Mouse (Mus musculus) heart, adult 2 months (tissue): Measurements from ENCODE around the gene Frmd5. TPM values are rescaled to one million over a fixed set of nuclear protein-coding genes. Genes with fewer than 3 reads are reported as not detected.

ENCODE experiments used
- DNase-seq, 2 experiments: peaks; one replicate each; pipeline ENCODE4 v3.0.0; 2021
- H3K27ac ChIP-seq: fragments of 200-600 bp; 2 replicates; pipeline ENCODE4 v1.8.1; 2022
- H3K27me3 ChIP-seq: fragments of 200-500 bp; 2 replicates; pipeline ENCODE4 v1.6.1; 2012; ENCODE audit warnings: mild to moderate bottlenecking, low read length, inconsistent platforms, mixed read lengths; ENCODE audit not compliant: control insufficient read depth, insufficient read depth
- H3K36me3 ChIP-seq: fragments of 200-500 bp; 2 replicates; pipeline ENCODE4 v1.6.1; 2012; ENCODE audit warnings: low read length, inconsistent platforms; ENCODE audit not compliant: control insufficient read depth, insufficient read depth
- H3K4me1 ChIP-seq: fragments of 200-500 bp; 2 replicates; pipeline ENCODE4 v1.6.1; 2011; ENCODE audit warnings: low read length; ENCODE audit not compliant: control insufficient read depth, insufficient read depth
- H3K4me3 ChIP-seq: fragments of 200-600 bp; 2 replicates; pipeline ENCODE4 v1.8.1; 2022
- H3K79me2 ChIP-seq: fragments of 200-500 bp; replicated peaks from 2 replicates; pipeline ENCODE4 v1.6.1; 2012; ENCODE audit warnings: mild to moderate bottlenecking, inconsistent platforms, low read length, moderate library complexity, mixed read lengths; ENCODE audit not compliant: control insufficient read depth, insufficient read depth
- H3K9ac ChIP-seq: fragments of 200-500 bp; 2 replicates; pipeline ENCODE4 v1.6.1; 2012; ENCODE audit warnings: low read depth, mild to moderate bottlenecking, control low read depth, inconsistent platforms, low read length, mixed read lengths
- CTCF ChIP-seq: fragments of 200-600 bp; IDR thresholded peaks from 2 replicates; pipeline ENCODE4 v1.8.1; 2022; ENCODE audit warnings: antibody characterized with exemption, mild to moderate bottlenecking, moderate library complexity
- EP300 ChIP-seq: fragments of 200-500 bp; IDR thresholded peaks from 2 replicates; pipeline ENCODE4 v1.6.1; 2011; ENCODE audit warnings: low read depth, low read length, control low read depth; ENCODE audit not compliant: insufficient read depth
- POLR2A ChIP-seq: fragments of 200-500 bp; IDR thresholded peaks from 2 replicates; pipeline ENCODE4 v1.6.1; 2011; ENCODE audit warnings: mild to moderate bottlenecking, low read depth, low read length, control low read depth; ENCODE audit not compliant: insufficient read depth
- WGBS: fragments of 180-500 bp; shearing (Covaris S2); methylation state at CpG from one replicate; pipeline ENCODE4 v1.1.7; 2018; 5-methylcytosine and 5-hydroxymethylcytosine counted together
- intact Hi-C: fragments of 180-260 bp; cut with DNase I; formaldehyde crosslinking; loops from one replicate; pipeline ENCODE4 v1.15.1; 2025
- polyA plus RNA-seq: library from polyadenylated mRNA; depleted of rRNA; stranded (reverse); fragments of >200 nt; gene quantifications from 2 replicates; pipeline ENCODE4 v1.2.3, GENCODE M21; 2012
- total RNA-seq, 2 experiments: library from RNA; stranded (reverse); gene quantifications; 2 replicates each; pipeline ENCODE4 v1.2.3; 2021

Gene Frmd5
- total and polyA plus RNA-seq, 3 experiments, result 124 to 245 (median 197) TPM

DNA sequence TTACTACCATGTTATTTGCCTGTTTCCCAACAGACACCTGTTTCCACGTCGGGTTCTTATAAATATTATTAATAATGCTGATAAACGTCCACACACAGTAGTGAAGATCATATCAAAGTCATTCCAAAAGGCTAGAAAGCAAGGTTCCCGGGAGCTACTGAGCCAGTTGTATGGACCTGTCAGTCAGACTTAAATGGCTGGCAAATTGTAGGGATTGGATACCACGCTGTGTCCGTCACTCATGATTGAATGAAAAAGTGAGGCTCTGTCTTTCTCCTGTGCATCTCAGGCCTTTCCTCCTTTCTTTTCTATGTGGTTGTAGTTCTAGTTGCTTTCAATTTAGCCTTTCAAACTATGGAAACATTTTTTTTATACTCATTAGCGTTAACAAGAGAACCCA, 73.5 kb downstream of the Frmd5 start:
- Histone ChIP-seq H3K27me3 (no peaks in the 10 kb centered on the region), H3K4me3 (no peak overlapping the region), H3K4me1 (no peaks in the 10 kb centered on the region), H3K9ac (no peak overlapping the region), H3K27ac (no peak overlapping the region), H3K36me3 (no peaks in the 10 kb centered on the region), H3K79me2 (no peaks in the 10 kb centered on the region)
- DNase-seq, result no peak
- intact Hi-C loops, result no loop called here
- TF ChIP-seq EP300, result no peak
- TF ChIP-seq CTCF, result no peak
- no peak for TF ChIP-seq POLR2A
- 86% methylated on average over 7 of the region's 7 CpGs for WGBS

DNA sequence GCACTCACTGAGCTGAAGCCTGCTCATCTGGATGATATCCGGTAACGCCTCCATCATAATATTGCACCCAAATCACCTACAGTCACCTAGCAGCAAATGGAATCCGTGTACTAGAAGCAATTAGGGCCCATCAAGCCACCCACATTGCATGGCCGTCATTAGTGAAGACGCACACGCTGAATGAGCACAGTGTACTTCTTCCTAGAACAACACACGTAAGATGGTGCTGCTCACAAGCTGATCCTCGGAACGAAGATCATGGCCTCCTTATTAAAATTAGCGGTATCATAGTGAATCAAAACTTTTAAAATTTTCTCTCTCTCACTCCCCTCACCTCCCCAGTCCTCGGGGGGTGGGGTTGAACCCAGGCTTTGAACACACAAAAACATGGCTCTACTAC, 76.4 kb downstream of the Frmd5 start:
- no peak overlapping the region for H3K4me3 ChIP-seq
- no peak for DNase-seq
- H3K27me3 ChIP-seq, result no peaks in the 10 kb centered on the region
- no peak overlapping the region for H3K9ac ChIP-seq
- no peak for TF ChIP-seq EP300
- no peak overlapping the region for H3K27ac ChIP-seq
- H3K4me1 ChIP-seq, result no peaks in the 10 kb centered on the region
- 93% methylated on average over 11 of the region's 11 CpGs for WGBS
- no peaks in the 10 kb centered on the region for H3K36me3 ChIP-seq
- H3K79me2 ChIP-seq, result no peaks in the 10 kb centered on the region
- intact Hi-C loops, result no loop called here

GRCm38 (mm10) chr2:121728907-121729575, 77.8 kb downstream of the Frmd5 start:
- no peaks in the 10 kb centered on the region for H3K79me2 ChIP-seq
- 81% methylated on average over 9 of the region's 9 CpGs for WGBS
- TF ChIP-seq CTCF, result no peak
- TF ChIP-seq POLR2A, result no peak
- TF ChIP-seq EP300, result no peak

GRCm38 (mm10) chr2:121724866-121725265, 82.0 kb downstream of the Frmd5 start:
- intact Hi-C loops, result no loop called here
- WGBS, result 79% methylated on average over 4 of the region's 4 CpGs

More at GRCm38 (mm10) chr2:121728907-121729575, 77.8 kb downstream of the Frmd5 start:
- Histone ChIP-seq H3K27ac (no peak overlapping the region), H3K36me3 (no peaks in the 10 kb centered on the region), H3K9ac (no peak overlapping the region), H3K27me3 (no peaks in the 10 kb centered on the region), H3K4me1 (no peaks in the 10 kb centered on the region), H3K4me3 (no peak overlapping the region)
- intact Hi-C loops, result no loop called here
- DNase-seq, result no peak

DNA sequence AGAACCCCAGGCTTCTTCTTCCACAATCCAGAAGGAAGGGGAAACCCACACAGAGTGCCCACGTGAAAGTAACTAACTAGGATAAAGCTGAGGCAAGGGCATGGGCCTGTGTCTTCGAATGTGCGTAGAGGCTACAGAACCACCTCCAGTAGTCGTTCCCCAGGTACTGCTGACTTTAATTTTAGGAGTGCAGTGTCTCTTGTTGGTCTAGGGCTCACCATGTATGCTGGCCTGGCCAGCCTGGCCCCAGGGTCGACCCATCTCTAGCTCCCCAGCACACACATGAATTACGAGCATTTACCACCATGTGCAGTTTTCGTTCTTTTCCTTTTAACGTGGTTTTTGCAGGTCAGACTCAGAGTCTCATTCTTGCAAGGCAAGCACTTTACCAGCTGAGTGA, 83.1 kb downstream of the Frmd5 start:
- Histone ChIP-seq H3K4me1 (no peaks in the 10 kb centered on the region), H3K9ac (no peak overlapping the region), H3K4me3 (no peak overlapping the region), H3K79me2 (no peaks in the 10 kb centered on the region), H3K36me3 (no peaks in the 10 kb centered on the region), H3K27ac (no peak overlapping the region), H3K27me3 (no peaks in the 10 kb centered on the region)
- WGBS, result 73% methylated on average over 8 of the region's 8 CpGs
- intact Hi-C loops, result no loop called here
- DNase-seq, result no peak
- TF ChIP-seq EP300 (no peak), CTCF (no peak), POLR2A (no peak)

More at GRCm38 (mm10) chr2:121724866-121725265, 82.0 kb downstream of the Frmd5 start:
- Histone ChIP-seq H3K36me3 (no peaks in the 10 kb centered on the region), H3K79me2 (no peaks in the 10 kb centered on the region), H3K4me1 (no peaks in the 10 kb centered on the region), H3K27me3 (no peaks in the 10 kb centered on the region), H3K4me3 (no peak overlapping the region), H3K27ac (no peak overlapping the region), H3K9ac (no peak overlapping the region)
- TF ChIP-seq EP300 (no peak), POLR2A (no peak), CTCF (no peak)
- no peak for DNase-seq

GRCm38 (mm10) chr2:121719000-121719399, 87.9 kb downstream of the Frmd5 start:
- H3K4me1 ChIP-seq, result no peaks in the 10 kb centered on the region
- no peaks in the 10 kb centered on the region for H3K36me3 ChIP-seq
- H3K79me2 ChIP-seq, result no peaks in the 10 kb centered on the region
- no peaks in the 10 kb centered on the region for H3K27me3 ChIP-seq
- DNase-seq, result no peak
- H3K9ac ChIP-seq, result no peak overlapping the region
- TF ChIP-seq EP300 (no peak), CTCF (no peak), POLR2A (no peak)
- H3K4me3 ChIP-seq, result no peak overlapping the region
- 89% methylated on average over 6 of the region's 6 CpGs for WGBS
- no peak overlapping the region for H3K27ac ChIP-seq
- intact Hi-C loops, result no loop called here
